Mouse (Mus musculus) hindbrain, embryonic 14.5 days (tissue): ENCODE results near the gene Tchp. TPM values are rescaled to one million over a fixed set of nuclear protein-coding genes. Genes with fewer than 3 reads are reported as not detected.

Experiments used
- ATAC-seq: fragments of 200-750 bp; cut with Nextera tagmentation; 2 replicates; pipeline ENCODE4 v1.8.0; 2017; ENCODE audit warnings: moderate number of reproducible peaks, mild to moderate bottlenecking, moderate TSS enrichment, moderate library complexity; ENCODE audit not compliant: low FRiP score
- DNase-seq: peaks from one replicate; pipeline ENCODE4 v3.0.0-alpha.2; 2015; ENCODE audit warnings: low spot score
- H3K27ac ChIP-seq: fragments of 300-500 bp; sonication (generic); 2 replicates; pipeline ENCODE4 v1.5.1; 2014; ENCODE audit warnings: mild to moderate bottlenecking, moderate library complexity
- H3K27me3 ChIP-seq: fragments of 300-500 bp; sonication (generic); 2 replicates; pipeline ENCODE4 v1.6.1; 2014; ENCODE audit warnings: mild to moderate bottlenecking, low read length, mixed read lengths; ENCODE audit not compliant: control insufficient read depth, insufficient read depth
- H3K36me3 ChIP-seq: fragments of 300-500 bp; sonication (generic); replicated peaks from 2 replicates; pipeline ENCODE4 v1.6.1; 2014; ENCODE audit not compliant: control insufficient read depth, insufficient read depth
- H3K4me1 ChIP-seq: fragments of 300-500 bp; sonication (generic); replicated peaks from 2 replicates; pipeline ENCODE4 v1.6.1; 2014; ENCODE audit warnings: antibody characterized with exemption, low read length, mixed read lengths; ENCODE audit not compliant: control insufficient read depth, insufficient read depth
- H3K4me2 ChIP-seq: fragments of 300-500 bp; sonication (generic); replicated peaks from 2 replicates; pipeline ENCODE4 v1.6.1; 2014; ENCODE audit warnings: mild to moderate bottlenecking, moderate library complexity
- H3K4me3 ChIP-seq: fragments of 300-500 bp; sonication (generic); replicated peaks from 2 replicates; pipeline ENCODE4 v1.5.1; 2014; ENCODE audit warnings: mild to moderate bottlenecking, low read length
- H3K9ac ChIP-seq: fragments of 300-500 bp; sonication (generic); 2 replicates; pipeline ENCODE4 v1.6.1; 2014
- H3K9me3 ChIP-seq: fragments of 300-500 bp; sonication (generic); 2 replicates; pipeline ENCODE4 v1.6.1; 2016; ENCODE audit warnings: low read length; ENCODE audit not compliant: control insufficient read depth
- WGBS: fragments of 180-500 bp; shearing (Covaris S2); extraction: QIAGEN DNeasy Blood & Tissue Kit; methylation state at CpG from one replicate; pipeline ENCODE4 v1.1.7; 2014; 5-methylcytosine and 5-hydroxymethylcytosine counted together
- polyA plus RNA-seq: library from polyadenylated mRNA; unstranded; fragments of >200 nt; fragmentation: Nextera tagmentation; extraction: Ambion mirVana; gene quantifications from 2 replicates; pipeline ENCODE4 v1.2.1, GENCODE M21; 2014

Gene Tchp
- polyA plus RNA-seq, 1 experiment from 2014 or later: 15.4 TPM

GRCm38 (mm10) chr5:114714551-114714950, 7.0 kb downstream of the Tchp start:
- H3K9ac ChIP-seq: no peak overlapping the region
- DNase-seq (no peak), ATAC-seq (no peak)
- no peaks in the 10 kb centered on the region for H3K27me3 ChIP-seq
- 95% methylated on average over 18 of the region's 18 CpGs for WGBS
- no peak overlapping the region for H3K27ac ChIP-seq
- no peak overlapping the region for H3K4me2 ChIP-seq
- H3K36me3 ChIP-seq: peaks cover 88% of the 10 kb centered on the region
- H3K9me3 ChIP-seq: no peaks in the 10 kb centered on the region
- H3K4me1 ChIP-seq: no peaks in the 10 kb centered on the region
- no peak overlapping the region for H3K4me3 ChIP-seq

- ATAC-seq (no peak), DNase-seq (no peak)
- Histone ChIP-seq H3K9ac (no peak overlapping the region), H3K27me3 (no peaks in the 10 kb centered on the region), H3K36me3 (peaks cover 100% of the 10 kb centered on the region), H3K9me3 (no peaks in the 10 kb centered on the region), H3K4me1 (no peaks in the 10 kb centered on the region), H3K4me2 (no peak overlapping the region), H3K4me3 (no peak overlapping the region), H3K27ac (no peak overlapping the region)
- WGBS: 95% methylated on average over 12 of the region's 12 CpGs
These were observed 9.7 kb downstream of the Tchp start for GRCm38 (mm10) chr5:114717292-114717691.

- Histone ChIP-seq H3K36me3 (peaks cover 100% of the 10 kb centered on the region), H3K4me3 (no peak overlapping the region), H3K27me3 (no peaks in the 10 kb centered on the region), H3K9ac (no peak overlapping the region), H3K9me3 (no peaks in the 10 kb centered on the region), H3K27ac (no peak overlapping the region), H3K4me2 (no peak overlapping the region), H3K4me1 (no peaks in the 10 kb centered on the region)
- 95% methylated on average over 8 of the region's 8 CpGs for WGBS
- ATAC-seq (no peak), DNase-seq (no peak)
These were observed 10.4 kb downstream of the Tchp start for GRCm38 (mm10) chr5:114717937-114718336.

GRCm38 (mm10) chr5:114718483-114718882, 10.9 kb downstream of the Tchp start:
- Histone ChIP-seq H3K36me3 (peaks cover 96% of the 10 kb centered on the region), H3K27ac (no peak overlapping the region), H3K9ac (no peak overlapping the region), H3K9me3 (no peaks in the 10 kb centered on the region), H3K4me1 (no peaks in the 10 kb centered on the region), H3K4me2 (no peak overlapping the region), H3K27me3 (no peaks in the 10 kb centered on the region), H3K4me3 (no peak overlapping the region)
- DNase-seq (no peak), ATAC-seq (no peak)
- 85% methylated on average over 13 of the region's 13 CpGs for WGBS

- no peak for ATAC-seq
- H3K36me3 ChIP-seq: peaks cover 88% of the 10 kb centered on the region
- WGBS: 87% methylated on average over 20 of the region's 20 CpGs
These were observed 11.7 kb downstream of the Tchp start for GRCm38 (mm10) chr5:114719003-114719927.

GRCm38 (mm10) chr5:114719928-114720270, 12.3 kb downstream of the Tchp start:
- Histone ChIP-seq H3K27ac (no peak overlapping the region), H3K4me3 (no peak overlapping the region), H3K36me3 (peaks cover 82% of the 10 kb centered on the region), H3K27me3 (no peaks in the 10 kb centered on the region), H3K4me1 (no peaks in the 10 kb centered on the region), H3K4me2 (no peak overlapping the region), H3K9ac (no peak overlapping the region), H3K9me3 (no peaks in the 10 kb centered on the region)
- DNase-seq (no peak), ATAC-seq (no peak)
- WGBS: 95% methylated on average over 6 of the region's 6 CpGs

More at GRCm38 (mm10) chr5:114719003-114719927, 11.7 kb downstream of the Tchp start:
- Histone ChIP-seq H3K27me3 (no peaks in the 10 kb centered on the region), H3K4me2 (no peak overlapping the region), H3K4me3 (no peak overlapping the region), H3K27ac (no peak overlapping the region), H3K9ac (no peak overlapping the region), H3K4me1 (no peaks in the 10 kb centered on the region), H3K9me3 (no peaks in the 10 kb centered on the region)
- DNase-seq: no peak

- no peak overlapping the region for H3K9ac ChIP-seq
- WGBS: 93% methylated on average over 11 of the region's 11 CpGs
- no peak overlapping the region for H3K27ac ChIP-seq
- H3K4me2 ChIP-seq: no peak overlapping the region
- H3K27me3 ChIP-seq: no peaks in the 10 kb centered on the region
- no peak overlapping the region for H3K4me3 ChIP-seq
- DNase-seq (no peak), ATAC-seq (no peak)
- H3K9me3 ChIP-seq: no peaks in the 10 kb centered on the region
- peaks cover 80% of the 10 kb centered on the region for H3K36me3 ChIP-seq
- H3K4me1 ChIP-seq: no peaks in the 10 kb centered on the region
These were observed 13.2 kb downstream of the Tchp start for GRCm38 (mm10) chr5:114720784-114721183.

GRCm38 (mm10) chr5:114721969-114722368, 14.4 kb downstream of the Tchp start:
- no peak overlapping the region for H3K27ac ChIP-seq
- H3K4me1 ChIP-seq: no peaks in the 10 kb centered on the region
- no peaks in the 10 kb centered on the region for H3K9me3 ChIP-seq
- no peaks in the 10 kb centered on the region for H3K27me3 ChIP-seq
- peaks cover 75% of the 10 kb centered on the region for H3K36me3 ChIP-seq
- no peak for ATAC-seq
- H3K4me2 ChIP-seq: no peak overlapping the region
- 90% methylated on average over 10 of the region's 10 CpGs for WGBS
- no peak for DNase-seq
- no peak overlapping the region for H3K4me3 ChIP-seq
- no peak overlapping the region for H3K9ac ChIP-seq

GRCm38 (mm10) chr5:114722846-114723245, 15.3 kb downstream of the Tchp start:
- ATAC-seq: no peak
- H3K4me1 ChIP-seq: no peaks in the 10 kb centered on the region
- H3K36me3 ChIP-seq: peaks cover 75% of the 10 kb centered on the region
- H3K4me2 ChIP-seq: no peak overlapping the region
- H3K9ac ChIP-seq: no peak overlapping the region
- no peaks in the 10 kb centered on the region for H3K9me3 ChIP-seq
- WGBS: 94% methylated on average over 13 of the region's 13 CpGs
- no peaks in the 10 kb centered on the region for H3K27me3 ChIP-seq
- H3K27ac ChIP-seq: no peak overlapping the region
- H3K4me3 ChIP-seq: no peak overlapping the region
- no peak for DNase-seq
